Mouse (Mus musculus) natural killer cell, adult 2 months (primary cell): ENCODE results near the gene Slc33a1.
A peak's percentile ranks its signal among the peaks of the same experiment; 100 is the strongest.

ENCODE experiments used
- DNase-seq, 2 experiments: peaks; one replicate each; pipeline ENCODE4 v3.0.0; 2022; ENCODE audit warnings: low spot score in 2 of 2

Slc33a1 gene

DNA sequence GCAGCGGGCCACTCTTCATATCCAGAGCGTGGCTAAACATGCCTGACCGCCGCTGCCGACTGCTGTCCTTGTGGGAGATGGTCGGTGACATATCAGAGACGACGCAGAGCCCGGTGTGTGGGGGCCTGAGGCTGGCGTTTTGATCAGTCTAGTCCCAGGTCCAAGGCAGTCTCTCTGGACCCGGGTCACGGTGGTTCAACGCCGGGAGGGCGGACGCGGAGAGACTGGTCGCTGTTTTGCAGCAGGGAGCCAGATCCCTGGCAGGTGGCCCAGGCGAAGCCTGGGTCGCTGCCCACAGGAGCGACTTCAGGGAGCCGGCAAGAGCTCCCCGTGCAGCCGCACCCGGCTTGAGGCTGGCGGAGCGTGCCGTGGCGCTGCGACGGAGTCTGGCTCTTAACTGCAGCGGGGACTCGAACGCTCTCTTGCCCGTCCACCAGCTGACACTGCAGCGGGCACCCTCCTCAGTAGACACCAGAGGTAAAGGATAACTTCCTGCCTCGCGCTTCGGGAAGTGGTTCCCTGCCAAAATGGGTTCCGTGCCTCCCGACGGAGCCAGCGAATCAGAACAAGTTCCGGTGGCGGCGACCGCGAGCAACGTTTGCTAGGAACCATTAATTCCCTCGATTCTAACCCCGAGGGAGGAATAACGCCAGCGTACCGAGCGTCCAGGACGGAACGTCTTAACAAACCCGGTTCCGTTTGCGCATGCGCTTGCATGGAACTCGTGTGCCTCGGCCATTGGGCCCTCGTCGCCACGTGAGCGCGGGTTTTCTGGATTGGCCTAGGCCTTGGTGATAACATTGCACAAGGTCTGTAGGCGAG lies at the start of gene Slc33a1:
Gene Slc33a1, minus strand, starts transcription at position 669 of the 822 bp plus-strand sequence.
- peak; percentile 97 to 98 for DNase-seq

DNA sequence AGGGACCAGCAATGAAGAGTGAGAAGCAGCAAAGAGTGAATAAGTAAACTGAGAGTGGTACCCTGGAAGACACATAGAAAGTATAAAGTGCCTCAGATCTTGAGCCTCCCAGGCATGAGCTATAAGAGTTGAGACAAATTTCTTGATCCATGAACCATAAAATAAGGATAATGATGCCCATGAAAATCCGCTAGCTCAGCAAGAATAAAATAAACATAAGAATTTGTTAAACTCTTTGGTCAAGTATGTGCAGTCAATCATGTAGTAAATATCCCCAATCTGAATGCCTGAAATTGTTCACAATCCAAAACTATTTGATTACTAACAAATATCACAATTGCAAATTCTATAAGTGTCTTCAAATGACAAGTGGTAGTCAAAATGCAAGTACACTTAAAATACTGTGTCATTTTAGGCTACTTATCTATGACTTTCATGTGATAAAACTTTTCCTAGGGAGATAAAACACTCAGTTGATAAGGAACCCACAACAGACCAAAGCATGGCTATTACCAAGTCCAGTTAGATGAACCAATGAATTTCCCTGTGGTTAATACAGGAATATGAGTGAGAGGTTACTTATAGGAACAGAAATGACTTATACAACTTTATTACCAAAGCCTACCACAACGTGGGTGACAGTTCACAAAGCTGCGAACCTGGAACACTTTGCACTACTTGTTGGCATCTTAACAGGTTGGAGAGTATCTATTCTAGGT lies 24.3 kb upstream of the Slc33a1 start:
- no peak for DNase-seq

DNA sequence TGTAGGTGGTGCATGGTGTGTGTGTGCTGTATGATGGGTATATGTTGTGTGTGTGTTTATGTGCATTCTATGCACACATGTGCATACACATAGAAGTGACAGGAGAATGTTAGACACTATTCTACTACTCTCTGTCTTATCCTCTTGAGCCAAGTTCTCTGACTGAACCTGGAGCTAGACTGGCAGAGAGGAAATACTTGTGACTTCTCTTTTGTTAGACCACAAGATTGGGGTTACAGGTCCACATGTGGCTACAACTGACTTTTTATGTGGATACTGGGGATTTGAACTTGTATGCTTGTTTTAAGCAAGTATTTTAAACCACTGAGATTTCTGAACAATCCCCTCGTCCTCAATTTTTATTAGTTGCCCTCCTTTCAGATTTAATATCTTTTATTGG lies 22.1 kb upstream of the Slc33a1 start:
- DNase-seq, result no peak

DNA sequence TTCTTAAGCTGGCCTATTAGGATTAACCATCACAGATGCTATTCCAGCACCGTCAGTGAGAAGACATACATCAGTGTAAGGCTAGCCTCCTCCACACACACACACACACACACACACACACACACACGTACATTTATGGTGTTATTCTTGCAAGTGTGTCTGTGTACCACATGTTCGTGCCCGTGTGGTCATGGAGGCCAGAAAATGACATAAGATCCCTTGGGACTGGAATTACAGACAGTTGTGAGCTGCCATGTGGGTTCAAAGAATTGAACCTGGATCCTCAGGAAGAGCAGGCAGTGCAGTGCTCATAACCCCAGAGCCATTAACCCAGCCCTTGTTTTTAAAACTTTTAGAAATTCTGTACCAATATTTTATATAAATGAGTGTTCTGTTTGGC lies 13.3 kb upstream of the Slc33a1 start:
- DNase-seq, result no peak

DNA sequence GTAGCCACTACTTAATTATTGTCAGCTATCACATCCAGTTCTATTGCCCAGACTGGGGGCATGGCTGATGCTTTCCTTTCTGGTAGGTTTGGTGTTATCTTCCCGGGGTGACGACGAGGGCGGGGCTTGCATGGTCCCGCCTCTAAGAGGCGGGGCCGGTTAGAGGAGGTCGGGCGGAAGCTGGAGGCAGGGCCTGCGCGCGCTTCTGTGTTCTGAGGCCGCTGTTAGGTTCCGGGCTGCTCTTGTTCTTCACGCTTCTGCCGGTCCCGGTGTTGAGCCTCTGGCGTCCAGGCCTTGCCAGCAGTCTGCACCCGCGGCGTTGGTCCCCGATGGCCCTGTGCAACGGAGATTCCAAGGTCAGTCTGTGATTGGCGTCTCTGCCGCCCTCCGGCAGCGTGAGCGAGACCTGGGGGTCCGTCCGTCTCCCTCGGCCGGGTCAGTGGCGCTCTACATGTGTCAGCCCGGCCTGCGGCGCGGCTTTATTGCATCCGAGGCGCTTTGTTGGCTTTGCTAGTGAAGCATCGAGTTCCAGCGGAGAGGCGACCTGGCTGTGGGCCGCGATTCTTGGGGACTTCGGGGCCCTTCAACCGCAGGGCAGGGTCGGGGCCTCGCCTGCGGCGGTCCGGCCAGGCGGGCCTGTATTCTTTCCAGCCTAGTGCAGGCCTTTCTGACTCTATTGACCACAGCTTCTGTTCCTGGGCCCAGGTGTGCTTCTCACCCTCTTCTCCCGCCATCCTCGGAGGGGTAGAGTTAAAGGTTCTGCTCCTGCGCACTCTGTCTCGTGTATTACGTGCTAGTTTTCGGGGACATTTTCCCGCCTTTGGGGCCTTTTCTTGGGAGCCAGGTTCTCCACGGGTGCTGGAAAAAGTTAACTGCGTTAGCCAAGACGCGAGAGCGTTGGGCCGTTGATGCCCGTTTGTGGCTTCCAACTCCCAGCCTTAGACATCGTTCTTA lies 11.7 kb upstream of the Slc33a1 start, which contains the start of gene Gmps:
Gene Gmps, plus strand, starts transcription at position 152 of the 954 bp plus-strand sequence.
- DNase-seq, result peak; percentile 89 to 93

DNA sequence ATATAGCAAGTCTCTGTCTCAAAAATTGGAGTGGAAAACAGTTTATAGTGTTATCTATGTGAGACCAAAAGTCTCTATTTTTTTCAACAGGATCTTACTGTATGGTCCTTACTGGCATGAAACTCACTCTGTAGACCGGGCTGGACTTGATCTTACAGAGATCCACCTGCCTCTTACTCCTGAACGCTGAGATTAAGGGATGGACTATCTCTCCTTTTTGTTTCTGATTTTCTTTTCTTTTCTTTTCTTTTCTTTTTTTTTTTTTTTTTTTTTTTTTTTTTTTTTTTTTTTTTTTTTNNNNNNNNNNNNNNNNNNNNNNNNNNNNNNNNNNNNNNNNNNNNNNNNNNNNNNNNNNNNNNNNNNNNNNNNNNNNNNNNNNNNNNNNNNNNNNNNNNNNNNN lies 1.4 kb upstream of the Slc33a1 start:
- DNase-seq, result no peak

DNA sequence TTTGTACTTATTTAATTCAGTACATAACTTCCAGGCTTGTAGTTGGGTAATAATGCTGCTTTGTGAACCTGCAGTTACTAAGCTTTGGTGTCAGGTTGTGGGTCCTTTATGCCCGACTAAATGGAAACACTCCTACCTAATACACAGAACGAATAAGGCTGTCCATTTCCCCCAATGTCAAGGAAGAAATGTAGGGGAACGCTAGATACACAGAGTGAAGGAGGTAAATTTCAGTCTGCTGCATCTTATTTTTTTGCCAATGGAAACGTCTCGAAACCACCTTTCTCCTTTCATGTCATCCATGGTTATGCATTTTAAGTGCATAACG lies 318 bp upstream of the Slc33a1 start:
- DNase-seq, result no peak

DNA sequence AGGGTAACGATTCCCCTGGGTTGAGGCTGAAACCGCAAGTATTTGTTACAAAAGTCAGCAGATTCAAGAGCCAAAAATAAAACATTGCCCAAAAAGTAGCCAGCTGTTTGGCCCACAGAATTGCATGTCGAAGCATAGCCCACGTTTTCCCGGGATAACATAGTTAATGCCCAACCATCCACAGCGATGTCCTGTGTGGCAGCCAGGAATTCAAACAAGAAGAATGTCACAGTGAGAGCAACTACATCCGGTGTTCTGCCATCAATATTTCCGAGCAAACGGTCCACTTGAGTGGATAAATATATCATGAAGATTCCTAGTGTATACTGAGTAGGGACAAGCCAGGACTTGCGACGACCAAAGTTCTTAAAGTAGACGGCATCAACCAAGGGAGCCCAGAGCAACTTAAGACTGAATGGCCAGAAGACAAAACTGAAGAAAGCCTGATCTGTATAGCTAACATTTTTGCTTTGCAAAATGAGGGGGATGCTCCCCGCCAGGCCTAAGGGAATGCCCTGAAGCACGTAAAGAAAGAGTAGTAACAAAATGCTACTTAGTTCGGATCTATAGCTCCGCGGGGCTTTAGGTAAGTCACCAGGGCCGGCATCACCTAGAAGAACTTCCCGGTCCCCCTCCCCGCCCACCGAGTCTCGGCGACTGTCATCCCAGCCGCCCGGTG lies 1.0 kb downstream of the Slc33a1 start:
- DNase-seq, result peak in 1 of 2 experiments; percentile 5

DNA sequence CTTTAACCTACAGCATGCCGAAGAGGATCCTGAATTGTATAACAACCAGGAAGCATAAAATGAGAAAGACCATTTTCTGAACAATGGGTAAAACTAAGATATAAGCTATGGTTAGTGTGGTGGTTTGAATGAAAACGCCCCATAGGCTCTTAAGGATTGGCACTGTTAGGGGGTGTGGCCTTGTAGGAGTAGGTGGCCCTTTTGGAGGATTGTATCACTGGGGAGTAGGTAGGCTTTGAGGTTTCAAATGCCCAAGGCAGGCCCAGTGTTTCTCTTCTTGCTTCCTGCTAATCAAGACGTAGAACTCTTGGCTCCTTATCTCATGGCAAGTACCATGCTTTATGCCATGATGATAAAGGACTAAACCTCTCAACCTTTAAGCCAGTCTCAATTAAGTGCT lies 14.7 kb downstream of the Slc33a1 start:
- DNase-seq, result no peak

DNA sequence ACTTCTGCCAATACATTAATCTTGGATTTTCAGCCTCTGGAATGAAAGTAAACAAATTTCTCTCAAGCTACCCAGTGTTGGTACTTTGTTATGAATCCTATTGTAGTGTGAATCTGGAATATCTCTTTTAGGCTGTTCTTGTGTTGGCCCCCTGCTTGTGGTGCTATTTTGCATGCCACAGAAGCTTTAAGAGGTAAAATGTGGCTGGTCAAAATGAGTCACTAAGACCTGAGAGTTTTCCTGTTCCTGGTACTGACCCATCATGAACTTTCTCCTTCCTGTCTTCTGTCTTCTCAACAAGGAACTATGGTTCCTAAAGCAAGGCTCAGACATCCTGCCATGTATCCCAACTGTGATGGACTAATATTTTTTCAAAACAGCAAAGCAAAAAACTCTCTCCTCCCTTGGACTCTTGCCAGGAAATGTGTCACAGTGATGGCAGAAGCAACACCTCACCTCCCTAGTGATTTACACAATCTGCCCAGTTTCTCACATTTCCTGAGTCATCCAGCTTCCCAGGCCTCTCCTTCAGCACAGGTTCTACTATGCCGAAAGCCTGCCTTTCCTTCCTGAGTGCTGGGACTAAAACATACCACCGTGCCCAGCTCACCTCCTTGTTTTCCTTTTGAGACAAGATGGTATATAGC lies 23.2 kb downstream of the Slc33a1 start:
- no peak for DNase-seq

DNA sequence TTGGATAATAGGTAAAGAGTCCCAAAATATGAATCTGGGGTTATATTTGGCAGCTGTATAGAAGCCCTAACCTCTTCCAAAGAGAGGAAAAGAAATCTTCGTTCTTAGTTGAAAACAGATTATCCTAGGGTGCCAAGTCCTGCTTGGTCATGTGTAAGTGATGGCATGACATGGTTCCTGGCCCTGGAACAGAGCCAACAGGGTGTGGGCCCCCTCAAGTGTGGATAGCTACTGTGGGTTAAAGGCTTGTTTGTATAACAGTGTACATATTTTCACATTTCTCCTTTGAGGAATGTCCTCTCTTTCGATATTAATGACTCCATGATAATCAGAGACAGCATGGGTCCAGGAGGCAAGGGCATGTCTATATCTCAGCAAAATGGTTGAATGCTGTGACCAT lies 25.6 kb downstream of the Slc33a1 start:
- no peak for DNase-seq

DNA sequence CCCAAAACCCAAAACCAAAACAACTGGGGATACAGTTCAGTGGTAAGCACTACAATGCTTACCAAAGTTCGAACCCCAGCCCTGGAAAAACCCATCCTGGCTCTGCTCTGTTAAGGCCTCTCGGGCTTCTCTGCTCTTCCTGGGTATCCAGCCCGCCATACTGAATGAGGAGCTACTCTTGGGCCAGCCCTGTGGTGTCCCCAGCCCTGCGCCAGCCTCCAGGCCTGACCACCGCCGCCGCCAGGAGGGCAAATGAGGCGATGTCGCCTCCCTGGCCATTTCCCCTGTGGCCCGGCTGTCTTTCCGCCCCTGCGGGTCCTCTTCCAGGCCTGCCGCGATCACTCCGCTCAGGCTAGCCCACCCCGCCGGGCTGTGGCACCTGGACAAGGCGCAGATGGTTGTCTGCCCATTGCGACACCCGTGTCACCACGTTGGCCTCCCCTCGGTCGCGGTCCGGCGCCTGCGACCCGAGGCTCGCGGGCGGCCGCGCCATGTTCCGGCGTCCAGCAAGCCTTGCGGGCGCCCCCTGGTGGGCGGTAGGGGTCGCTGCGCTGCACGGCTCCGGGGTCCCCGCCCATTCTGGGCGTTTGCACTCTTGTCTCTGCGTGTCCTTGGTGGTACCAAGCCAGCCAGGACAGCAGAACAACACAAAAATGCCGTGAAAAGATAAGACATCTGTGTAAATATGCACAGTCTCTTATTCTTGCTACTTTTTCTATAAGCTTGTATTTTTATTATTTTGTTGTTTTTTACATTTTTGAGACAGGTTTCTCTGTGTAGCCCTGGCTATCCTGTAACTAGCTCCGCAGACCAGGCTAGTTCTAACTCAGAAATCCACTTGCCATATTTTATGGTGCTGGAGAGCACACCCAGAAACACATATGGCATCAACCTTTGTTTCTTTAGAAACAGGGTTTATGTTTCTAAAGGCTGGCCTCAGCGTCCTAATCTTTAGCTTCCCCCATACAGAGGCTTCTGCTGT lies 35.4 kb downstream of the Slc33a1 start, which contains the start of gene E130311K13Rik:
Gene E130311K13Rik, minus strand, starts transcription at position 595 of the 982 bp plus-strand sequence.
- DNase-seq, result peak; percentile 81 to 85

DNA sequence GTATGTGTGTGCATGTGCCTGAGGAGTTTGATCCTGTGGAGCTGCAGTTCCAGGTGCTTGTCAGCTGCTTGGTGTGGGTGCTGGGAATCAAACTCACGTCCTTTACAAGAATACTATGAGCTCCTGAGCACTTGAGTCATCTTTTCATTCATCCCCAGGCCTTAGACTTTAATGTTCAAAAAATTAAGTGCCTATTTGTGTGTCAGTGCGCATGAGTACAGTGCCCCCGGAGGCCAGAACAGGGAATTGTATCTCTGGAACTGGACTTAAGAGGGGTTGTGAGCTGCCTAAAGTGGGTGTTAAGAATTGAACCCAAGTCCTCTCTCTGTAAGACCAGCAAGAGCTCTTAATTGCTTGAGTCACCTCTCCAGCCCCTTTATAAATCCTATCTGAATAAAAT lies 44.9 kb downstream of the Slc33a1 start:
- DNase-seq, result peak; percentile 14 to 29

DNA sequence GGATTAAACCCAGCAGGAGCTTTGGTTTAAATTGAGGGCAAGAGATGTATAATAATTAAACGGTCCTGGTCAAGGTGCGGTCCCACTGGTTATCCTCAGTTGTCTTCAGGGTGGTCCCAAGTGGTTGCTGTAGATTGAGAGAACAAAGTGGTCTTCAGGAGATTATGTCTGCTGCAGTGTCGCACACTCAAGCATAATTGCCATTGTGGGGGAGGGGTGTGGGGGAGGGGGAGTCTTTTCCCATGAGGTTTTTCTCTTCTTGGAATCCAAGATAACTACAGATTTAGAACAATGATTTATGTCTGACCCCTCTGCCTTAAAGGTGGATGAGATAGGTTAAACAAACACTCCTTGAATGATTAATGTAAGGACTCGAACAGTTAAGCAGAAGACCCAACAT lies 54.3 kb downstream of the Slc33a1 start:
- DNase-seq, result no peak

DNA sequence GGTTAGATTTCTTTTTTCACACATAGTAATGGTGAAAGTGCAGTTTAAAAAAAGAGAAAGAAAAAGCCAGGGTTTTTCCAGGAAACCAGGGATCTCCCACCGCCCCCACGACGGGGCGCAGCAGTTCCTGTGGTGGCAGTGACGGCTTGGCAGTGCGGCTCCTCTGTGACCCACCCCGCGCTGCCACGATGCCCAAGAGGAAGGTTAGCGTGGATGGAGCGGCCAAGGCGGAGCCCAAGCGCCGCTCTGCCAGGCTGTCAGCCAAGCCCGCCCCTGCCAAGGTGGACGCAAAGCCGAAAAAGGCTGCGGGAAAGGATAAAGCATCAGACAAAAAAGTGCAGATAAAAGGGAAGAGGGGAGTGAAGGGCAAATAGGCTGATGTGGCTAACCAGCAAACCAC lies 59.3 kb downstream of the Slc33a1 start:
- no peak for DNase-seq

DNA sequence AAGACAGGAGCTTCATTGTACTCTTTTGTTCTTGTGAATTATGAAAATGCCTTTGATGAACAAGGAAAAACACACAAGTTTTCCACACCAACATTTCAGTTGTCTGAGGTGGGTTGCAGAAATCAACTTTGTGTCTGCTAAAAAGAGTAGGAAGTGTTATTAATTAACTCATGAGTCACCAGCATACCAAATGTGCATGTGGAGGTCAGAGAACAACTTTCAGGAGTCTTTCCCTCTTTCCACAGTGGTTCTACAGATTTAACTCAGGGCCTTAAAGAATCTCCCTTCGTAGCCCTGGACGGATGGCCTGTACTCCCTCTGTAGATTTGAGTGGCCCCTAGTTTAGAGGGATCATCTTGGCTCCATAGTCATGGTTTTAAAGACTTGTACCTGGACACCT lies 60.4 kb downstream of the Slc33a1 start:
- DNase-seq, result no peak

DNA sequence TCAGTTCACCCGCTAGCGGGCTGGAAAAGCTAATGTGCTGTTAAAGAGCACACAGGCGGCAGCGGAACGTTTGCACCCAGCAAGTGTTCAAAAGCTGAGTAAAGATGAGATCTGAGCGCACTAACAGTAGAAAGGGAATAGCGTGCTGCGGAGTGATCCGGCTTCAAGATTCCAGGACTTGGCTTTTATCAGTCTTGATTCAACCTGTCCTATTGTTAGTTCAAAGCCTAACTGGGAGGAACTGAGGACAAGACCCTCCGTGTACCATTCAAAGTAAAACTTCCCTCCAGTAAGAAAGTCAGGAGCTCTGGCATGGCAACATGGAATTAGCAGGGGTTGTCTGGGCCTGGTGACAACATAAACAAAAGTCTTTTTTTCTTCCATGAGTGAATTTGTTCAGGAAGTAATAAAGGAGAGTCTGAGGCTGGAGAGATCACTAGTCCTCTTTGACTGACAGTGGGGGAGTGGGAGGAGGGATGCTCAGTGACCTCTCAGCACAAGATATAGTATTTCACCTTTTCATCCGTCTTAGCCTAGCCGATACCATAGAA lies 64.5 kb downstream of the Slc33a1 start:
- DNase-seq, result no peak

DNA sequence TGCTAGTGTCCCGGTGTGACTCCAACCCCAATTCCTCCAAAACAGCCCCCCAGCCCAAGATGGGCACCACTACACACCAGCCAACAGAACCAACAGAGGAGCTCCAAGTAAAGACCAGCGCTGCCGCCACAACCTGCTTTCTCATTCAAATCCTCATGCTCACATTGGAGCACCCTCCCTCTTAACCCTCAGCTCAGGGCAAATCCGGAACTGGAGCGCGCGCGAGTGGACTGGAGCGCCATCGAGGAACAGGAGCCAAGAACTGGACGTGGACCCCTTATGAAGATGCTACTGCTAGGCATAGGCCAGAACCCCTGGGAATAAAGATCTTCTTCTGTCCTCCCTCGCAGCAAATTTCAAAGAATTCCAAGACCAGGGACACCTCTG lies 65.3 kb downstream of the Slc33a1 start, which contains the start of gene Plch1:
Gene Plch1, minus strand, starts transcription at position 164 of the 387 bp plus-strand sequence.
- DNase-seq, result peak in 1 of 2 experiments; percentile 4
